Mouse (Mus musculus): ENCODE measurements around the gene Usp46. TPM values are rescaled to one million over a fixed set of nuclear protein-coding genes. Genes with fewer than 3 reads are reported as not detected.
"Not testable (repeated sequence)": the region's sequence is repeated elsewhere in the genome, so short reads cannot be mapped to it uniquely, and the experiment has no call there.

Gene Usp46
- total RNA-seq, 1 experiment from 2014 or later = 15.0 TPM

DNA sequence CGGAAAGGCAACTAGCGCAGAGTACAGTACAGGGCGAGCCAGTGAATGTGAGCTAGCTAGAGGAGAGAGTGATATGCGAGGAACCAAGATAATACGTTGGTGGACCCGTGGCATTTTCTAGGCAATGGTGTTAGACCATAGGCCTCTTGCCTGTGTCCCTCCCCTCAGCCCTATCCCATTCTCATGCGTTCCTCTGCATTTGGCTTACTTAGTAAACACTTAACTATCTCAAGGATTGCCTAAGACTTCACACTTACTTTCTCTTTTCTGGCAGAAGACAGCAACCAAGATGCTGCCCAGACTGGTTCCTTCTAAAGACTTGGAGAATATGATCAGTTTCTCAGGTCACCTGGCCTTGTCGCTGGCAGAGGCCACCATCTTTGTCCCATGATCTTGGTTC, 98.9 kb downstream of the Usp46 start:
- ATAC-seq (replicated peaks; ENCODE audit: low read depth, poor library complexity, severe bottlenecking) = no peak

GRCm38 (mm10) chr5:73959779-73960178, 108.5 kb downstream of the Usp46 start:
- ATAC-seq (replicated peaks; ENCODE audit: low read depth, poor library complexity, severe bottlenecking) = no peak

- not testable (repeated sequence) for ATAC-seq (replicated peaks; ENCODE audit: low read depth, poor library complexity, severe bottlenecking)
These were observed 109.6 kb downstream of the Usp46 start for GRCm38 (mm10) chr5:73958614-73959013.

DNA sequence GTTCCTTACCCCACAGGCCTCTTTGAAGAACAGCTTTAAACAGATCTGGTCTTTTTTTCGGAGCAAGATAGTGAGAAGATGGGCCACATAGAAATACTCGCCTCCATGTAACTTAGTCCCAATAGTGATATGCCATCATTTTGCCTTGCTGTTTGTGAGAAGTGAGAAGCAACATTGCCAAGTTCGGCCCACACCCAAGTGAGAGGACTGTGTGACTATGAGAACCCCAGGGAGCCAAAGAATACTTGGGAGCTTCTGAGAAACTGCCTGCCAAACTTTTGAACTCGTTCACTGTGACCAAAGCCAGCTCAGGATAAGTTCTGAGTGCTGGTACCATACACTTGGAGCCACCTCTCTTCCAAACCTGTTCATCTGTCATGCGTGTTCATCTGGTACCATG, 110.1 kb downstream of the Usp46 start:
- ATAC-seq (replicated peaks; ENCODE audit: low read depth, poor library complexity, severe bottlenecking) = no peak

- ATAC-seq (replicated peaks; ENCODE audit: low read depth, poor library complexity, severe bottlenecking) = no peak
These were observed 112.5 kb downstream of the Usp46 start for GRCm38 (mm10) chr5:73955691-73956090.

- no peak for ATAC-seq (replicated peaks; ENCODE audit: low read depth, poor library complexity, severe bottlenecking)
These were observed 113.2 kb downstream of the Usp46 start for GRCm38 (mm10) chr5:73955005-73955404.

DNA sequence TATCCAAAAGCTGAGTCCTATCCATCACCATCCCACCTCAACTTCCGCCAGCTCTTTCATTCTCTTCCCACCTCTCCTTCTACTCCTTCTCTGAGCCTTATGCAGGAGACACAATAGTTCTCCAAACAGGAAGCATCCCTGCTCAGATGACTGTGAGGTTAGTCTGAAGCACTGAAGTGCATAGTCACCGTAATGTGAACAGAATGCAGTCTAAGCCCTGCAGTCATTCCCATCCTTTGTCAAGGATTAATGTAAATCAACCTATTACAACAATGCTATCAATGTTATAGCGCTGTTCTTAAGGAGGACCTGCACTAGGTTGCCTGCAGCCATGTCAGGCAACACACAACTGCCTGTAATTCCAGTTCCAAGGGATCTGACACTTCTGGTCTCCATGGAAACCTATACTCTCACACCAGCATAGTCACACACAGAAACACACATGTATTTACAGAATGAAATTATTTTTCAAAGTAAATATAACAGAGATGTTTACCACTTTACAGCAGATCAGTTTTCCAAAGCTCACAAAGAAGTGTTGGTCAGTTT, 115.1 kb downstream of the Usp46 start:
- no peak for ATAC-seq (replicated peaks; ENCODE audit: low read depth, poor library complexity, severe bottlenecking)

DNA sequence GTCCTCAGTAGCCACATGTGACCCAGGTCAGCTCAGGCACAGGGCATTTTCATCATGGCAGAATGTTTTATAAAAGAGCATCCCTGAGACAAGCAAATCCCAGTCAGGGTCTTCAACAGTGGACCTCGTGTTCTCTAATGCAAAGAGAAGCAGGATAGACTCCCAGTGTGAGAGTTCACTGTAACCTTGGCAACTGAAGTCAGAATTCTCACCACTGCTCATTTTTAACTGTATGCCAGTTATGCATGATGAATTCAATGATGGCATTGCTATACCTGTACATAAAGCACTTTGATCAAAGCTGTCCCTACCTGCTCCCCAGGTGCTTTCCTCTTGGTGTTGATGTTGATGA, 116.6 kb downstream of the Usp46 start:
- no peak for ATAC-seq (replicated peaks; ENCODE audit: low read depth, poor library complexity, severe bottlenecking)

- ATAC-seq (replicated peaks; ENCODE audit: low read depth, poor library complexity, severe bottlenecking) = no peak
These were observed 117.2 kb downstream of the Usp46 start for GRCm38 (mm10) chr5:73950809-73951648.

Other genes with a start within 250 kb of the Usp46 start
- gene Rasl11b, start 126.9 kb upstream of the Usp46 start, total RNA-seq (2017) = 2.5 TPM in 1 of 2 replicates, not detected in the other

Data from common myeloid progenitor, adult 5-6 weeks (primary cell).